Mouse (Mus musculus) testis, postnatal 14 days (tissue): ENCODE data around the gene Pold3.
"Not testable (repeated sequence)": the region's sequence is repeated elsewhere in the genome, so short reads cannot be mapped to it uniquely, and the experiment has no call there.

Experiments used
- DNase-seq: peaks from one replicate; pipeline ENCODE4 v3.0.0; 2021; ENCODE audit warnings: low spot score

The Pold3 gene

DNA sequence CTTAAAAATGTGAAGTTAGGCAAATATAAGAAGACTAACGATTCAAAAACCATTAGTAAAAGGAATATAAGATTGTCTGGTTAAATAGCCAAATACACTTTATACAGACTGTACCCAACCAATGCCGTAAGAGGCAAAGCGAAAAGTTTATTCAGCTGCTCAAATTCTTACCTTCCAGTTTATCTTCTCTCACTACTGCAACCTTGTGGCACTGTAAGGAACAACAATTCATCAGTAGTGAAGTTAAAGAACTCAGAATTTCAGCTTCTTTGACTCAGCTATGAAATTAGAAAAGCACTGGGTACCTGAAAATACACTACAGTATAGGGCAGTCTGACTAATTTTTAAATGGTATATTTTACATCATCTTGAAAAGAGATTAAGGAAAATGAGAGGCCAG lies 13.0 kb downstream of the Pold3 start:
- DNase-seq = no peak

DNA sequence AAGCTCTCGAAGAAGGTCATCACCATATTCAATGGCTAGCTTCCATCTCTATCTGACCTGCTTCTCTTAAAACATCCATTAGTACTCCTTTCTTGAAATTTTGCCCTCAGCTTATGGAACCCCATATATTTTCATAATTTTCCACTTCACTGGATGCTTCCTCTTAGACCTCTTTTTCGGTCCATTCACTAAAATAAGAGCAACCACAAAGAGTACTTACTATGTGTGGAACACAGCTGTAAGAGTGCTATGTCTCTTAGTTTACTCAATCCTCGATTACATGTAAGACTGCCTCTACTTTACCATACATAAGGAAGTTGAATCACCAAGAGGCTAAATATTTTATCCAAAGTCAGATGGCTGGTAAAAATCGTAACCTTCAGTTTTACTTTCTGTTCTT lies 16.7 kb downstream of the Pold3 start:
- no peak for DNase-seq

DNA sequence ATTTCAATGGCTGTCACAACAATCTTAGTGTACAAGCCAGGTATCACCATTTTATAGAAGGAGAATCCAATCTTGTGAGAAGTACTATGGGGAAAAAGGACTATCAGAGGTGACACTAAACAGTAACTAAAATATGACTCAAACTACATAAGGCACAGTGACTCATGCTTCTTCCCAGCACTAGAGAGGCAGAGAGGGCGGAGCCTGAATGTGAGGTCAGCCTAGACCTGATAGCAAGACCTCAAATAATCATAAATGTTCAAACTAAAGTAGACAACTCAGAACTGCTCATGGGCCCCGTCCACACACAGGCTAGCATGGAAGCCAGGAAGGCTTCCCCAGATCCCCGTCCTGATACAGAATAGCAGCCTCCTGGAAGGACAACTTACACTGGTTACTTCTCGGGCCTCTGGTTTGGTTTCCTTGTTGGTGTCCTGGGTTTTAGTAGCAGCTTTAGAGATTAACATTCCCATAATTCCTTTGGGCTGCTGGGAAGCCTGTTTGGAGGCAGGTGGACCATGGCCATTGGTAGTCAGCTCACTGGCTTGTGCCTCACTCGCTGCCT lies 21.3 kb downstream of the Pold3 start:
- DNase-seq = no peak

DNA sequence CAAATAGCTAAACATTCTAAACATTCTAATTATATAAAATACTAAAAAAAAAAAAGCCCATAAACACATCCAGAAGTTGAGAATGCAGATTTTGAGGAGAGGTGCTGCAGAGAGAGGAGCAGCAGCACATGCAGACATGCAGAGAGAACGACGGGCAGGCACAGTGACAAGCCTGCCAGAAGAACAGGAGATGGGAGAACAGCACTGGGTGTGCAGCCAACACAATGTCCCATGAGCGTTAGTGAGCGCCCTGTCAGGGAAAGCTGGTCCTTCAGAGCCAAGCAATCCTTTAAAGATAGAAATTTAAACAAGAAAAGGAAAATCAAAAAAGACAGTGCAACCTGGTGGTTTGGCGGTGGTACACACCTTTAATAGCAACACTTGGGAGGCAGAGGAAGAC lies 34.5 kb downstream of the Pold3 start:
- DNase-seq = no peak

DNA sequence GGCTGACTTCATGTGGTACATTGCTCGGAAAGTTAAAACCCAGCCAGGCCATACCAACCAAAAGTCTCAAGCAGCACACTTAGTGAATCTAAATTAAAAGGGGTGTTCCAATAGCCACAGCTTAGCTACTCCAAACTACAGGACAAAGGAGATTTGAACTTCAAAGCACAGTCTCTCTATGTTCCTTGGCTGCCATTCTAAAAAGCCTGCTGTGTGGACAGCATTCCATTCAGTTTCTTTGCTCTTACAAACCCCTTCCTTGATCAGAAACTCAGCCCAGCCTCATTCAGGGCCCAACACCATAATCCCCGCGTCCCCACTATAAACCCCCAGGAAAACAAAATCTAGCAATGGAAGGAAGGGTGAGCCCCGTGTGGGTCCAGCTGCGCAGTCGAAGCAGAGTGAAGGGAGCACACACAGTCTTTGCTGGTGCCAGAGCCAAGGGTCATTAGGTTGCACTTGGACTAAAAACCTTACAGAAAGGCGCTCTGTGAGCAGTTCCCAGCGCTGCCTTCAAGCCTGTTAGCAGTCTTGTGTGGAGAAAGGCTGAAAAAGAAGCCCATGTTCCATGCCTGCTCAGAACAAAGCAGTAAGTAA lies 35.1 kb downstream of the Pold3 start:
- DNase-seq = no peak

DNA sequence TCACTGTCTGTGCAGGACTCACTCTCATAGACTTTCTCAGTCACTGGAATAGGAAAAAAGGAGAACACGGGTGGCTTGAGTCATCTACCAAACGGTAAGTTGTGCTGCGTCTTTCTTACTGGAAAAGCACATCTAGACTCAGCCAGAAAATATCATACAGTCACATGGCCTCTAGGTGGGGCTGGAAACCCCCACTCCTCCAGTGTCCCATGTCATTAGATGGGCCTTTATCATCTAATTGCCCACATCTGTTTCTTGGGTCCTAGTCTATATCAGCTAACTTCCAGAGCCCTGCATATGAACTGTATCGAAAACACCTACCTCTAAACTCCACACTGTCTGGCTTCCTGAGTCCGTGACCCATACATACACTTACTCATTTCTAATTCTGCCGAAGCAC lies 37.6 kb downstream of the Pold3 start:
- DNase-seq = no peak

DNA sequence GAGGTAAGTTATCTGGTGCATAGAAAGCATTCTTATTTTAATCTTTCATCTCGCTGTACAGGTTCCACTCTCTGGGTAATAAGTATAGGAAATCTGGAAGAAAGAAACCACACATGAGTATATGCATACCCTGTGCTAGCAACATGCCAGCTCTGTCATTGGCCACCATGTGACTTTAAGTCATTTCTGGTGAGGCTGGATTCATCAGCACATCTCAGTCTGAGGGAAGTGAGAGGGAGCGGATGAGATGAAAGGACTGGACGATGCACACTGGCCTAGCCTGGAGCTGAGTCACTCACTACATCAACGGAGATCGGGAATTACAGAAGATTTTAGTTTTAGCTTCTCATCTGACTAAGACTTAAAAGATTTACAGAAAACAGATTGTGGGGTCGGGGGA lies 38.5 kb downstream of the Pold3 start:
- DNase-seq = no peak

DNA sequence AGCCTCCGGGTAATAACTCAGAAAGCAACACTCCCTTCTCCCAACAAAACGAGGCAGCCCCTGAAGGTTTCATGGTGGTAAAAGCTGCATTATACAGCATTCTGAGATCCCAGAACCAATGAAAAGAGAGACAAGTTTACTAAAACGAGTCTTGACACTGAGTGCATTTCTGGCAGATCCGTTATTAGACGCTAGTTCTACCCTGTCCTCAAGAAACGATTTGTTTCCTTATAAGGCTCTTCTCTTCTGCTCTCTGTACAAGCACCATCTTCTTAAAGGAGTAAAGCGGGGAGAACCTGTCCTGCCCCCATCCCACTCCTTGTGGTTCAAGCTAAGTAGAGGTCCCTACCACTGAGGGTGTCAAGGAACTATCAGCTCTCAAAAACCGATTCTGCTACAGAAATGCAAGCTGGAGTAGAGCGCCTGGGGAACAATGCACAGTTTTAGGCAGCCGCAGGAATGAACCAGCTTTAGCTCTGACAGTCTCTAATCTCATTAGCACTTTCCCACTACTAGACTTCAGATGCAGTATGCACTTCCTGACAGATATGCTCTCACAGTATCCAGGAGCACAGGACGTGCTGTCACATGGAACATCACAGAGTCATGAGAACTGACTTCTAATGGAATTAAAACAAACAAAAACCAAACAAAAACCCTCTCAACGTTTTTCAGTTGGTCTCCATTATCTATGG lies 41.1 kb downstream of the Pold3 start:
- DNase-seq = no peak

DNA sequence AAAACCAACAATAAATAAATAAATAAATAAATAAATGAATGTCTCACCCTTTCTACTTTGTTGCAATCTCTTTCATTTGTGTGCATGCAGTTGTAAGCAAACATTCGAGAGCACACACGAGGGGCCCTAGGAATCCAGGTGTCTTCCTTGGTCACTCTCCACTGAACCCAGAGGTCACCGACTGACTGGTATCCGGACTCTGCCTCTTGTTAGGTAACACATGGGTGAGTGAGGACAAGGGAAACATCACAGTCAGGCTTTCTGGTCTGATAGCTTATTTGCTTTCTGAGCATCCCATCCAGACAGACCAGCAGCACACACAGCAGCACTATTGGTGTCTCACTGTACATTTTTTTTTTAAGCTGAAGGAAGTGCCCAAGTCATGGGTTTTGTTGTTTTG lies 44.3 kb downstream of the Pold3 start:
- DNase-seq = no peak

DNA sequence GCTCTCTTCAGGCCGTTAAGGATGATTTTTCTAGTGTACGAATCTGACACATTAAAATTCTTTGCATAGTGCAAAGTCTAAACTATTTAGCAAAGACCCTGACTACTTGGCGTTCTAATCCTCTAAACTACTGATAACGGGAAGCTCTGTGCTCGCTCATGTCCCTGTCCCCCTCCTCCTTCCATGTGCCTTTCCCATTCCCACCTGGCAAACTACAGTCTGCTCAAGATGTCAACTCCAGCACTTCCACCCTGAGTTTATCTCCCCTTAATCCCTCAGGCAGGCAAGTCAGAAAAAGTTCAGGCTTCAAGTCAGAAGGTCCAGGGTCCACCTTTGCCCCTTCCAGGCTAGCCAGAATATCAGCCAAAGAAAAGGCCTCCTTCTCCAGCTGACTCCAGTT lies 45.1 kb downstream of the Pold3 start:
- no peak for DNase-seq

DNA sequence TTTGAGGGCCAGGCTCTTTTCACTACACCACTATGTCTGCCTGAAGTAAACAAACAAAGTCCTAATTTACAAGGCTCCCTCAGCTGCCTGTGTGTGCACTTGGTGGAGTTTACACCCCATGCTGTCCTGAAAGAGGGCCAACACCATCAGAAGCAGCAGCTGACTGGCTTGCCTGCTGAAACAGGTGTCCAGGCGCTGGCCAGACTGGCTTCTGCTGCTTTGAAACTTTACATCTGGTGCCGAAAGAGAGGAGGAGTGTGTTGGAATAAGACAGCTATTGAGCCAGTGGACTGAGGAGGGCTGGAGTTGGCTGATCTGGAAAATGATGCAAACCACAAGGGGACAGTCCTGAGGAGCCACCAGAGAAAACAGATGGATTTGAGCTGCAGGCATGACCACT lies 47.4 kb downstream of the Pold3 start:
- DNase-seq = no peak

DNA sequence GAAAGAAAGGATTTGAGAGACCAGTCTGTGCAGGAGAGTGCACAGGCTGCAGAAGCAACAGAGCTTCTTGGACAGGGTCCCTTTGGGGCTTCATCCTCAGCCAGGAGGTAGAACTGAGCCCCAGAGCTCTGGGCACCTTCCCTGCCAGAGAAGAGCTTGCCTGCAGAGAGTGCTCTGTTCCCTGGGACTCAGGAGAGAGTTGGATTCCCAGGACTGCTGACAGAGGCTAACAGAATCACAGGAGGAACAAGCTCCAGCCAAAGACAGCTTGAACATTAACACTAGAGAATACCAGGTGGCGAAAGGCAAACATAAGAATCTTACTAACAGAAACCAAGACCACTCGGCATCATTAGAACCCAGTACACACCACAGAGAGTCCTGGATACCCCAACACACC lies 68.4 kb downstream of the Pold3 start:
- DNase-seq = not testable (repeated sequence)

DNA sequence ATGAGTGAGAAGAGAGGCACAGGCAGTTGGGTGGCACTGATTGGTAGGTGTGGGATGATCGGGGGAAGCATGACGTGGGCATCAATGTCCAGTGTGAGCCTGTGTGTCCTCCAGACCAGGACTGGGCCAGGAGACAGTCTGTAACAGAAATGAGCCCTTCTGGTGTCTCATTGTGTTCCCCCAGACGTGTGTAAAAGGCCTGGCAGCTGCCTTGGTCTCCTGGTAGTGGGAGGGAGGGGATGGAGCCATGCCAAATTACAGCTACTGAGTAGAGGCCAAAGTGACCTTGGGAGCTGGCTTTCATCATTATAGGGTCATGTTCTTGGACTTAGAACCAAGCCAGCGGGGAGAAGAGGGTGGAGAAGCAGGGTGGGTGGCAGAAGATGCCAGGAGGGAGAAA lies 69.5 kb downstream of the Pold3 start:
- no peak for DNase-seq

DNA sequence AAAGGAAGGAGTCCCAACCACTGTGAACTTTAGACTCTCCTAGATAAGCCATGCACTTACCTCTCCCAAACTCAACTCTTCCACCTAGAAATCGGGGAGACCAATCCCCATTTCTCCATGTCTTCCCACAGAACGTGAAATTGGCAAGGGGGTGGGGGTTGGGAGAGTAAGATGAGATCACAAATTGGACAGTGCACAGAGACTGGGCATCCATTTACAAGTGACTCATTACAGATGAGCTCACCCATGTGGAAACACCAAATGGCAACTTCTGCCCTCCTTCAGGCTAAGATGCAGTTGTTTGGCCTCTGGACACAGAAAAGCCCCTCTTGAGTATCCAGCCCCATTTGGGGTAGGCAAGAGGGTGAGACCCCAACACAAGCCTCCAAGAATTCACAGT lies 74.9 kb downstream of the Pold3 start:
- DNase-seq = no peak

DNA sequence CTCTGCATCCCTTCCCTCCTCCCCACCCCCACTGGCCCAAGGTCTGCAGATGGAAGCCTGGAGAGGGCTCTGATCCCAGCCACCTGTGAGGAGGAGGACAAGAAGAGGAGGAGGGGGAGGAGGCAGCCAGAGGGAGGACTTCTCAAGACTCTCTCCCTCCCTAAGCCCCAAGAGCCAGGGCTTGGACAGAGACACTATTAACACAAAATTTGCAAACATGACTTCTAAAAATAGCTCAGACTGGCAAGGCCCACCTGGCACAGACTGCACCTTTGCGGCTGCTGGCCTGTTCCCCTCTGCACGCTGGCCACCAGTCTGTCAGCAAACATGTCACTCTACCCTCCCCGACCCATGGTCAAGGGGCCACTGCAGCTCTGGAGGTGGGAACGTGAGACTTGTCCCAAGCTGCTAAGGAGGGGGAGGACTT lies 77.7 kb downstream of the Pold3 start:
- DNase-seq = no peak

DNA sequence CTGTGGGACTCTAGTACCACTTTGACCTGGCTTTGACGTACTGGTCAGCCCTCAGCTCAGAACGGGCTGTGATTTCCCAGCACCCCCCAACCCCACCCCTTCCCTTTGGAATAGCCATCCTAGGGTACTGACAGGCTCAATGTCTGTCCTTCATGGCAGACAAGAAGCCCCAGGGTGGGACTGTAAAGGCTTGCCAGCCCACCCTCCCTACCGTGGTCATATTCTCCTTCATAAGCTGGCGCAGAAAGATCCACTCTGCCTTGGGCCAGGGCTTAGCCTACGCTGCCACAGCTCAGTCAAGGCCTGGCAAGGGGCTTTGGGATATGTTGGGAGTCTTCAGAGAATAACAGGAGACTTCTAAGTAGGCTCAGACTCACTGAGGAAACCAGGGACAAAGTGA lies 78.3 kb downstream of the Pold3 start:
- no peak for DNase-seq

DNA sequence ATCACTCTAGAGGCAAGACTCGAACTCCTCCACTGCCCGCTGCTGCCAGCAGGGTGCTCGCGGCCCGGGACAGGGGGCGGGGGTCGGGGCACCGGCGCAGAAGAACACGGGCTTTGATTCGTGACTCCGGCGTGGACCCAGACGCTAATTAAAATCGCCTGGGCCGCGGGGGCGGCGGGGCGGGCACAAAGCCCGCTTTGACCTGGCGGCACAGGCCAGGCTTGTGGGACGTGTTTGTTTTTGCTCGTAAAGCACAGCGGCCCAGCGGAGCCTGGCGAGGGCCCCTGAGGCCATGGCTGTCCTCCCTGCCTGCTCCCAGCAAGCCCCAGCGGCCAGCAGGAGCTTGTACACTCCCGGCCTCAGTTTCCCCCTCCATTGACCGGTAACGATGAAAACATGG lies 79.2 kb downstream of the Pold3 start:
- DNase-seq = no peak

DNA sequence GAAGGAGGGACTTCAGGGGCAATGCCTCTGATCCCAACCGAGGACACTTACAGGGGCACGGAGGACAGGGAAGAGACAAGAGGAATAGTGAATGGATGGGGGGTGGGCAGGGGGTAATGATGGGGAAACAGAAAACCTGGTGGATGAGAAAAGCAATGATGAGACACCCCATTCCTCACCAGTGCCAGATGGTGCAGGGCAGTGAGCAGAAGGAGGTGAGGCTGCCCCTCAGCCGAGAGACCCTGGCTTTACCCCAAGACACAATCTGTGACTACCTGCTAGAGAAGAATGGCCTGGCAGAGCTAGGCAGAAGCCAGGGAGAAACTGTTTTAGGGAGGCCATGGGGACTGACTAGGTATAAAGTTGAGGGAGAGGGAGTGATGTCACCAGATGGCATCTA lies 84.9 kb downstream of the Pold3 start:
- no peak for DNase-seq

DNA sequence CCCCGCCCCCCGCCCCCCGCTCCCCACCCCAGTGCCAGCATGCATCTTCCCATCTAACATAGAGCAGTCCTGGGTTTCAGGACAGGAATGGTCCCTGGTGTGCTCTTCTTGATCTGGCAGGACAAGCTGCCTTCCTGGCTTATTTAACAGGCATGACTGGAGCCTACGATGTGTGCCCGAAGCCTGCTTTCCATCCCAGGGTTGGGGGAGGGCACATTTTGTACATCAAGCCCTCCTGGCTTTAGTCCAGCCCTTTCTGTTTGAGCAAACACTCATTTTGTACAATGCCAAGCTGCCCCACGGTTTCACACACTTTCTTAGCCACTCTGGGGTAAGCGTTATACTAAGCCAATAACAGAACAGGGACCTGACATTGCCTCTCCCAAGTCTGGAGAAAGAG lies 85.3 kb downstream of the Pold3 start:
- DNase-seq = no peak

DNA sequence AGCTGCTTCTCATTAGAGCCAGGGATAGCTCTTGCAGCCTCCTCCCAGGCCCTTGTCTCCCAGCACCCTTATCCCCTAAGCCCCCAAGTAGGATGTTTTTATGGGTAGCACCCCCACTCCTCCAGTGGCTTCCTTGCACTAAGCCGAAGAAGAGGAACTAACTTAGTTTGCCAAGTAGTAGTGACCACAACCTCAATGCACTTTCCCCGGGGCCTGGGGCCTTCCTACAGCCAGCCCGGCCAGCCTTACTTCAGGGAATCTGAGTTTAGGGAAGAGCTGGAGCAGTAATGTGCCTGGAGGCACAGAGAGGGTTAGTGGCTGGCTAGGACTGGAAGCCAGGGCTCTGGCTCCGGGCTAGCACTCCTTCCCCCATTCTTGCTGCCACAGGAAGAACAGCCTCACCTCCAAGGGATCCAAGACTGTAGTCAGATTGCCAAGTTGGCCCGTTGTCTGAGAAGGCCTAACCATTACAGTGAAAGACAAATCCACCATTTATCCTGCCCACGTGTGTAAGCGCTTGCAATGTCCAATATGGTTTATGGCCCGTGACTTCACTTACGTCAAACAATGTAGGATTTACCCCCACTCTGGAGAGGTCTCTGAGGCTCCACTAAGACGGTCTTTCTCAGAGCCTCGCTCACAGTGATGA lies 86.4 kb downstream of the Pold3 start:
- DNase-seq = no peak

DNA sequence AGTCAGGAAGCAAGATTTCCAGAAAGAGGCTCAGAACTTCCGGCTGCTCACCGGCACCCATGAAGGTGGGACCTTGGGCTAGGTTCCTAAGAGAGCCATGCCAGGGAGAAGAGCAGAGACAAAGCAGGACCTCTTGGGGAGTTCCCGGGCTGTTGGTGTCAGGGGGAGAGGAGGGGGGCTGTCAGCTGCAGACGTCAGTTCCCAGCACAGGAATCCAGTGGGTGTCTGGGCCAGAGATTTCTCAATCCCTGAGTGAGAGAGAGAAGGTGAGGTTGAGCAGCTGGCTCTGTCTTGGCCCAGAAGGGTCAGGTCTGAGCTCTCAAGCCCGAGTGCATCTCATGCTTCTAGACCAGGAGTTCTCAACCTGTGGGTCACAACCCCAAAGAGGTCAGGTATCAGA lies 87.7 kb downstream of the Pold3 start:
- no peak for DNase-seq
